Mouse (Mus musculus): ENCODE data around the gene Bphl. TPM values are rescaled to one million over a fixed set of nuclear protein-coding genes. Genes with fewer than 3 reads are reported as not detected.

Bphl gene
- 35.0 and 38.2 TPM in 2 replicates for polyA plus RNA-seq (2016; fragmentation: Nextera tagmentation; extraction: Ambion mirVana)

- H3K9me3 ChIP-seq = no peaks in the 10 kb centered on the region
- peak within 1 kb of the TSS; percentile 80 for H3K4me2 ChIP-seq
- WGBS = under 1% methylated on average over 37 of the region's 37 CpGs
Observed at GRCm38 (mm10) chr13:34037172-34038055, at the start of gene Bphl. Gene Bphl (plus strand): TSS chr13:34037597.

GRCm38 (mm10) chr13:33989625-33990024 lies 47.8 kb upstream of the Bphl start:
- H3K27ac ChIP-seq = no peak overlapping the region
- no peaks in the 10 kb centered on the region for H3K4me1 ChIP-seq
- no peak overlapping the region for H3K4me2 ChIP-seq
- H3K36me3 ChIP-seq (replicated peaks) = no peaks in the 10 kb centered on the region
- no peak overlapping the region for H3K9ac ChIP-seq
- H3K4me3 ChIP-seq (replicated peaks) = no peak overlapping the region
- no peaks in the 10 kb centered on the region for H3K27me3 ChIP-seq
- WGBS = 88% methylated on average over 5 of the region's 5 CpGs
- H3K9me3 ChIP-seq = no peaks in the 10 kb centered on the region
- ATAC-seq (ENCODE audit: low FRiP score) = no peak

More at GRCm38 (mm10) chr13:34037172-34038055, at the start of gene Bphl:
- H3K4me3 ChIP-seq (replicated peaks) = peak within 1 kb of the TSS; percentile 63
- ATAC-seq (ENCODE audit: low FRiP score) = peak; percentile 96
- peak within 1 kb of the TSS; percentile 80 for H3K9ac ChIP-seq
- H3K36me3 ChIP-seq (replicated peaks) = peaks cover 12% of the 10 kb centered on the region; the same call in 1 of the 2 replicates
- H3K4me1 ChIP-seq = peaks cover 19% of the 10 kb centered on the region
- peak within 1 kb of the TSS; percentile 84 for H3K27ac ChIP-seq
- no peaks in the 10 kb centered on the region for H3K27me3 ChIP-seq

- WGBS = 17% methylated on average over 1 of the region's 1 CpGs
- no peak for ATAC-seq (ENCODE audit: low FRiP score)
- Histone ChIP-seq H3K4me2 (no peak overlapping the region), H3K36me3 (replicated peaks) (no peaks in the 10 kb centered on the region), H3K9ac (no peak overlapping the region), H3K4me1 (no peaks in the 10 kb centered on the region), H3K27me3 (no peaks in the 10 kb centered on the region), H3K9me3 (no peaks in the 10 kb centered on the region), H3K4me3 (replicated peaks) (no peak overlapping the region), H3K27ac (no peak overlapping the region)
Observed at GRCm38 (mm10) chr13:33995197-33995596, 42.2 kb upstream of the Bphl start.

GRCm38 (mm10) chr13:34002058-34003006 lies 35.1 kb upstream of the Bphl start, which contains the start of the genes Ripk1 and Serpinb6a:
Gene Ripk1 (plus strand): TSS chr13:34002363.
Gene Serpinb6a (minus strand): TSS chr13:34002794.
- ATAC-seq (ENCODE audit: low FRiP score) = peak; percentile 94
- H3K27me3 ChIP-seq = no peaks in the 10 kb centered on the region
- H3K27ac ChIP-seq = peak within 1 kb of the TSS; percentile 80
- H3K9ac ChIP-seq = peak within 1 kb of the TSS; percentile 82
- H3K4me2 ChIP-seq = peak within 1 kb of the TSS; percentile 61
- no peaks in the 10 kb centered on the region for H3K9me3 ChIP-seq
- peak within 1 kb of the TSS; percentile 91 for H3K4me3 ChIP-seq (replicated peaks)
- H3K36me3 ChIP-seq (replicated peaks) = no peaks in the 10 kb centered on the region
- WGBS = under 1% methylated on average over 91 of the region's 92 CpGs
- H3K4me1 ChIP-seq = peaks cover 14% of the 10 kb centered on the region

GRCm38 (mm10) chr13:34003058-34003457 lies 34.3 kb upstream of the Bphl start:
- WGBS = 11% methylated on average over 5 of the region's 5 CpGs
- H3K36me3 ChIP-seq (replicated peaks) = no peaks in the 10 kb centered on the region
- H3K4me2 ChIP-seq = peak overlapping the region; percentile 61
- H3K27me3 ChIP-seq = no peaks in the 10 kb centered on the region
- peak; percentile 9; the same call in 1 of the 2 replicates for ATAC-seq (ENCODE audit: low FRiP score)
- H3K9ac ChIP-seq = peak overlapping the region; percentile 26
- H3K9me3 ChIP-seq = no peaks in the 10 kb centered on the region
- peak overlapping the region; percentile 91 for H3K4me3 ChIP-seq (replicated peaks)
- H3K4me1 ChIP-seq = peaks cover 14% of the 10 kb centered on the region
- 0 out of 2 replicates have a peak overlapping the region, but pooled peaks have one; percentile 80 for H3K27ac ChIP-seq

- no peak for ATAC-seq (ENCODE audit: low FRiP score)
- H3K27ac ChIP-seq = no peak overlapping the region
- H3K27me3 ChIP-seq = no peaks in the 10 kb centered on the region
- no peak overlapping the region for H3K4me3 ChIP-seq (replicated peaks)
- H3K4me1 ChIP-seq = peaks cover 4% of the 10 kb centered on the region
- H3K4me2 ChIP-seq = no peak overlapping the region
- no peaks in the 10 kb centered on the region for H3K36me3 ChIP-seq (replicated peaks)
- no peak overlapping the region for H3K9ac ChIP-seq
- H3K9me3 ChIP-seq = no peaks in the 10 kb centered on the region
- WGBS = 82% methylated on average over 2 of the region's 2 CpGs
Observed at GRCm38 (mm10) chr13:34007234-34007633, 30.2 kb upstream of the Bphl start.

GRCm38 (mm10) chr13:34016927-34017569 lies 20.3 kb upstream of the Bphl start:
- ATAC-seq (ENCODE audit: low FRiP score) = no peak
- H3K27me3 ChIP-seq = no peaks in the 10 kb centered on the region
- H3K36me3 ChIP-seq (replicated peaks) = peaks cover 46% of the 10 kb centered on the region
- no peaks in the 10 kb centered on the region for H3K9me3 ChIP-seq
- no peak overlapping the region for H3K9ac ChIP-seq
- H3K4me1 ChIP-seq = no peaks in the 10 kb centered on the region
- H3K27ac ChIP-seq = no peak overlapping the region
- H3K4me3 ChIP-seq (replicated peaks) = no peak overlapping the region
- WGBS = 92% methylated on average over 9 of the region's 9 CpGs
- no peak overlapping the region for H3K4me2 ChIP-seq

- no peak for ATAC-seq (ENCODE audit: low FRiP score)
- no peak overlapping the region for H3K9ac ChIP-seq
- WGBS = 97% methylated on average over 1 of the region's 1 CpGs
- H3K4me3 ChIP-seq (replicated peaks) = no peak overlapping the region
- no peaks in the 10 kb centered on the region for H3K4me1 ChIP-seq
- peaks cover 45% of the 10 kb centered on the region for H3K36me3 ChIP-seq (replicated peaks)
- H3K27ac ChIP-seq = no peak overlapping the region
- H3K4me2 ChIP-seq = no peak overlapping the region
- H3K27me3 ChIP-seq = no peaks in the 10 kb centered on the region
- no peaks in the 10 kb centered on the region for H3K9me3 ChIP-seq
Observed at GRCm38 (mm10) chr13:34018521-34018920, 18.9 kb upstream of the Bphl start.

- ATAC-seq (ENCODE audit: low FRiP score) = no peak
- no peak overlapping the region for H3K4me2 ChIP-seq
- no peak overlapping the region for H3K9ac ChIP-seq
- H3K27me3 ChIP-seq = no peaks in the 10 kb centered on the region
- no peaks in the 10 kb centered on the region for H3K9me3 ChIP-seq
- H3K27ac ChIP-seq = no peak overlapping the region
- no peak overlapping the region for H3K4me3 ChIP-seq (replicated peaks)
- peaks cover 19% of the 10 kb centered on the region for H3K36me3 ChIP-seq (replicated peaks)
- H3K4me1 ChIP-seq = no peaks in the 10 kb centered on the region
- WGBS = 89% methylated on average over 2 of the region's 2 CpGs
Observed at GRCm38 (mm10) chr13:34021998-34022397, 15.4 kb upstream of the Bphl start.

GRCm38 (mm10) chr13:34032041-34032440 lies 5.4 kb upstream of the Bphl start:
- 66% methylated on average over 2 of the region's 2 CpGs for WGBS
- Histone ChIP-seq H3K4me2 (no peak overlapping the region), H3K9me3 (no peaks in the 10 kb centered on the region), H3K36me3 (replicated peaks) (peaks cover 30% of the 10 kb centered on the region), H3K27ac (no peak overlapping the region), H3K9ac (no peak overlapping the region), H3K27me3 (no peaks in the 10 kb centered on the region), H3K4me3 (replicated peaks) (no peak overlapping the region), H3K4me1 (peaks cover under 1% of the 10 kb centered on the region)
- no peak for ATAC-seq (ENCODE audit: low FRiP score)

- Histone ChIP-seq H3K9me3 (no peaks in the 10 kb centered on the region), H3K27me3 (no peaks in the 10 kb centered on the region), H3K27ac (no peak overlapping the region), H3K9ac (no peak overlapping the region), H3K36me3 (replicated peaks) (peaks cover 18% of the 10 kb centered on the region; the same call in 1 of the 2 replicates), H3K4me1 (peaks cover 19% of the 10 kb centered on the region), H3K4me2 (no peak overlapping the region), H3K4me3 (replicated peaks) (no peak overlapping the region)
- ATAC-seq (ENCODE audit: low FRiP score) = no peak
- 92% methylated on average over 3 of the region's 3 CpGs for WGBS
Observed at GRCm38 (mm10) chr13:34035424-34035823, 2.0 kb upstream of the Bphl start.
